Mouse (Mus musculus): ENCODE data around the gene Hhipl1. TPM values are rescaled to one million over a fixed set of nuclear protein-coding genes. Genes with fewer than 3 reads are reported as not detected.

The Hhipl1 gene
- polyA plus RNA-seq, 1 experiment, result not detected

GRCm38 (mm10) chr12:108317201-108317738 lies 11.2 kb downstream of the Hhipl1 start:
- H3K4me1 ChIP-seq (ENCODE audit: control insufficient read depth), result no peaks in the 10 kb centered on the region
- no peak for TF ChIP-seq TAL1 (IDR thresholded peaks at IDR 0.05; ENCODE audit: low read length)
- no peak for TF ChIP-seq GATA1 (IDR thresholded peaks at IDR 0.05; ENCODE audit: low read length)
- H3K4me3 ChIP-seq (replicated peaks), result no peak overlapping the region
- H3K9me3 ChIP-seq (ENCODE audit: control insufficient read depth, low read length), result no peaks in the 10 kb centered on the region
- peaks cover 50% of the 10 kb centered on the region for H3K27me3 ChIP-seq (ENCODE audit: control insufficient read depth)
- no peaks in the 10 kb centered on the region for H3K36me3 ChIP-seq (ENCODE audit: control insufficient read depth)

DNA sequence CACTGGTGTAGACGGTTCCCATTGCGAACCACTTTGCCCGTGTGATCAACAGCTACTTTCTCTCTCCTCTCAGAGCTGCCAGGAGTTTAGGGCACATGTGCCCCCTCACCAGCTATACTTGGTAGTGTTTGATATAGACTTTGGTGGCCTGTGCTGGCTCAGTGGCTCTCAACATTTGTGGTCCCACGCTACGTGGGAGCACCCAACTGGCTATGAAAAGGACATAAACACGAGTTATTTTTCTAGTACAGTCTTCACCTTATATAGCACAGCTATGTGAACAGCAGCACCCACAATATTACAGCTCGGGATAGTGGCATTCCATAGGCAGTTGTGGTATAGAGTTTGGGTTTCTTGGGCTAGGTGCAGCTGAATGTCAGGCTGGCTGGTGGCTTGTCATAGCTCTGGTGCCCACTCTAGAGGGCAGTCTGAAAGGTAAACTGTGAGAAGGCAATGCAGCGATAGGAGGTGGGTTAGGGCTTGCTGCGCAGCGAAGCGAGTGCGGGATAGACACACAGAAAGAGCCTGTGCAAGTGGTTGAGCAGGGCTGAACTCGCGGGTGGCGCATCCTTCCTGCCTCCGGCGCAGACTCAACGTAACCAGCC lies 11.9 kb downstream of the Hhipl1 start:
- Histone ChIP-seq H3K4me3 (replicated peaks) (no peak overlapping the region), H3K9me3 (ENCODE audit: control insufficient read depth, low read length) (no peaks in the 10 kb centered on the region), H3K27me3 (ENCODE audit: control insufficient read depth) (peaks cover 50% of the 10 kb centered on the region), H3K36me3 (ENCODE audit: control insufficient read depth) (no peaks in the 10 kb centered on the region), H3K4me1 (ENCODE audit: control insufficient read depth) (no peaks in the 10 kb centered on the region)
- TF ChIP-seq GATA1 (IDR thresholded peaks at IDR 0.05; ENCODE audit: low read length) (no peak), TAL1 (IDR thresholded peaks at IDR 0.05; ENCODE audit: low read length) (no peak)

- no peaks in the 10 kb centered on the region for H3K4me1 ChIP-seq (ENCODE audit: control insufficient read depth)
These were observed 12.4 kb downstream of the Hhipl1 start for GRCm38 (mm10) chr12:108318499-108318898.

DNA sequence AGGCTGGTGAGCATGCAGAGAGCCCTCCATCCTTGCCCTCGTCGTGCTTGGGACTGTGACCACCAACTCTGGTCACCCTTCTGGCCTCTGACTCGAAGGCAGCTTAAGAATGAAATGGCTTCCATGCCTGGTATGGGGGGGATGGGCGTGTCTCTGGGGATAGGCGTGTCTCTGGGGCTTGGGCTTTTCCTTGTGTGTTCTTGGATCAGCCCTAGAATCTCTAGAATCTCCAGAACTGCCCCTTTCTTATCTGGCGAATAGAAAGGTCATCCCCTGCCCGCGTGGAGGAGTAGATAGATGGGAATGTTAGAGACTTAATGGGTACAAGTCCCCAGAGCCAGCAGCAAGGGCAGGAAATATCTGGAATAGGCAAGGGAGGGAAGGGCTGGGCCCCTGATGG lies 14.0 kb downstream of the Hhipl1 start:
- peaks cover 50% of the 10 kb centered on the region for H3K27me3 ChIP-seq (ENCODE audit: control insufficient read depth)
- H3K9me3 ChIP-seq (ENCODE audit: control insufficient read depth, low read length), result no peaks in the 10 kb centered on the region

More at GRCm38 (mm10) chr12:108318499-108318898, 12.4 kb downstream of the Hhipl1 start:
- H3K4me3 ChIP-seq (replicated peaks), result no peak overlapping the region
- no peaks in the 10 kb centered on the region for H3K36me3 ChIP-seq (ENCODE audit: control insufficient read depth)
- no peak for TF ChIP-seq GATA1 (IDR thresholded peaks at IDR 0.05; ENCODE audit: low read length)
- no peak for TF ChIP-seq TAL1 (IDR thresholded peaks at IDR 0.05; ENCODE audit: low read length)
- no peaks in the 10 kb centered on the region for H3K9me3 ChIP-seq (ENCODE audit: control insufficient read depth, low read length)
- peaks cover 50% of the 10 kb centered on the region for H3K27me3 ChIP-seq (ENCODE audit: control insufficient read depth)

GRCm38 (mm10) chr12:108326401-108326800 lies 20.3 kb downstream of the Hhipl1 start:
- Histone ChIP-seq H3K9me3 (ENCODE audit: control insufficient read depth, low read length) (no peaks in the 10 kb centered on the region), H3K4me3 (replicated peaks) (no peak overlapping the region), H3K36me3 (ENCODE audit: control insufficient read depth) (no peaks in the 10 kb centered on the region), H3K4me1 (ENCODE audit: control insufficient read depth) (peaks cover 2% of the 10 kb centered on the region), H3K27me3 (ENCODE audit: control insufficient read depth) (peaks cover 41% of the 10 kb centered on the region)
- TF ChIP-seq GATA1 (IDR thresholded peaks at IDR 0.05; ENCODE audit: low read length) (no peak), TAL1 (IDR thresholded peaks at IDR 0.05; ENCODE audit: low read length) (no peak)

More for the DNA sequence above, 14.0 kb downstream of the Hhipl1 start:
- TF ChIP-seq TAL1 (IDR thresholded peaks at IDR 0.05; ENCODE audit: low read length), result no peak
- no peak for TF ChIP-seq GATA1 (IDR thresholded peaks at IDR 0.05; ENCODE audit: low read length)
- Histone ChIP-seq H3K4me3 (replicated peaks) (no peak overlapping the region), H3K4me1 (ENCODE audit: control insufficient read depth) (no peaks in the 10 kb centered on the region), H3K36me3 (ENCODE audit: control insufficient read depth) (no peaks in the 10 kb centered on the region)

- Histone ChIP-seq H3K9me3 (ENCODE audit: control insufficient read depth, low read length) (no peaks in the 10 kb centered on the region), H3K27me3 (ENCODE audit: control insufficient read depth) (peaks cover 44% of the 10 kb centered on the region), H3K36me3 (ENCODE audit: control insufficient read depth) (no peaks in the 10 kb centered on the region), H3K4me1 (ENCODE audit: control insufficient read depth) (peaks cover 3% of the 10 kb centered on the region), H3K4me3 (replicated peaks) (no peak overlapping the region)
- no peak for TF ChIP-seq TAL1 (IDR thresholded peaks at IDR 0.05; ENCODE audit: low read length)
- TF ChIP-seq GATA1 (IDR thresholded peaks at IDR 0.05; ENCODE audit: low read length), result no peak
These were observed 21.9 kb downstream of the Hhipl1 start for GRCm38 (mm10) chr12:108327889-108328491.

- no peak for TF ChIP-seq TAL1 (IDR thresholded peaks at IDR 0.05; ENCODE audit: low read length)
- Histone ChIP-seq H3K4me3 (replicated peaks) (no peak overlapping the region), H3K9me3 (ENCODE audit: control insufficient read depth, low read length) (peaks cover 6% of the 10 kb centered on the region), H3K36me3 (ENCODE audit: control insufficient read depth) (no peaks in the 10 kb centered on the region), H3K27me3 (ENCODE audit: control insufficient read depth) (peaks cover 67% of the 10 kb centered on the region), H3K4me1 (ENCODE audit: control insufficient read depth) (peaks cover 16% of the 10 kb centered on the region)
These were observed 27.0 kb downstream of the Hhipl1 start for GRCm38 (mm10) chr12:108333056-108333455.

DNA sequence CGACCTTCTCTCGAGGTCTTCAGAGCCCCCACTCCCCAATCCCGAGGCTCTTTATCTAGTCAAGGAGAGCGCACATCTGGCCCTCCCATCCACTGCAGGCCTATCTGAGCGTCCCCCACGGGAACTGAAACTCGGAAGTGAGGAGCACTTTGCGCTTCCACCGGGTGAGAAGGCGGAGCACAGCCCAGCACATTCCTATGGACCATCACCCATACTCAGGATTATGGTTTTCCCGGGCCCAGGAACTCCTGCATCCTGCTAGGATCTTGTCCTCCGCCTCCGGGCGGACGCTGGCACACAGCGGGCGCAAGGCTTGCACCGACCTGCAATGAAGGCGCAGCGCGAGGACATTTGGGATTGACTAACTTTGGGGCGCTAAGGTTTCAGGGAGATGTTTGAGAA lies 27.4 kb downstream of the Hhipl1 start:
- H3K9me3 ChIP-seq (ENCODE audit: control insufficient read depth, low read length), result peaks cover 6% of the 10 kb centered on the region
- TF ChIP-seq GATA1 (IDR thresholded peaks at IDR 0.05; ENCODE audit: low read length), result no peak

GRCm38 (mm10) chr12:108333895-108334445 lies 27.9 kb downstream of the Hhipl1 start, which contains the start of gene Cyp46a1:
TSS of gene Cyp46a1 (plus strand) at chr12:108334381.
- H3K9me3 ChIP-seq (ENCODE audit: control insufficient read depth, low read length), result peaks cover 6% of the 10 kb centered on the region
- TF ChIP-seq TAL1 (IDR thresholded peaks at IDR 0.05; ENCODE audit: low read length) (no peak), GATA1 (IDR thresholded peaks at IDR 0.05; ENCODE audit: low read length) (no peak)
- H3K27me3 ChIP-seq (ENCODE audit: control insufficient read depth), result peaks cover 62% of the 10 kb centered on the region
- H3K4me1 ChIP-seq (ENCODE audit: control insufficient read depth), result peaks cover 16% of the 10 kb centered on the region
- no peaks in the 10 kb centered on the region for H3K36me3 ChIP-seq (ENCODE audit: control insufficient read depth)
- H3K4me3 ChIP-seq (replicated peaks), result peak within 1 kb of the TSS; percentile 47

More for the DNA sequence above, 27.4 kb downstream of the Hhipl1 start:
- H3K4me1 ChIP-seq (ENCODE audit: control insufficient read depth), result peaks cover 16% of the 10 kb centered on the region
- H3K36me3 ChIP-seq (ENCODE audit: control insufficient read depth), result no peaks in the 10 kb centered on the region
- peaks cover 63% of the 10 kb centered on the region for H3K27me3 ChIP-seq (ENCODE audit: control insufficient read depth)
- peak overlapping the region; percentile 47 for H3K4me3 ChIP-seq (replicated peaks)
